Mouse (Mus musculus) embryonic facial prominence, embryonic 15.5 days (tissue): ENCODE measurements around the gene Psmd14. TPM values are rescaled to one million over a fixed set of nuclear protein-coding genes. Genes with fewer than 3 reads are reported as not detected.
A peak's percentile ranks its signal among the peaks of the same experiment; 100 is the strongest.

Experiments
- ATAC-seq: fragments of 200-750 bp; cut with Nextera tagmentation; 2 replicates; pipeline ENCODE4 v1.8.0; 2017; ENCODE audit warnings: low read depth, moderate TSS enrichment; ENCODE audit not compliant: insufficient number of reproducible peaks, low FRiP score, low TSS enrichment
- H3K27ac ChIP-seq: fragments of 300-500 bp; sonication (generic); replicated peaks from 2 replicates; pipeline ENCODE4 v1.5.1; 2015; ENCODE audit warnings: mild to moderate bottlenecking, inconsistent platforms
- H3K27me3 ChIP-seq: fragments of 300-500 bp; sonication (generic); 2 replicates; pipeline ENCODE4 v1.6.1; 2015; ENCODE audit warnings: inconsistent platforms
- H3K36me3 ChIP-seq: fragments of 300-500 bp; sonication (generic); 2 replicates; pipeline ENCODE4 v1.6.1; 2015; ENCODE audit warnings: mild to moderate bottlenecking, inconsistent platforms
- H3K4me1 ChIP-seq: fragments of 300-500 bp; sonication (generic); 2 replicates; pipeline ENCODE4 v1.6.1; 2015; ENCODE audit warnings: inconsistent platforms
- H3K4me2 ChIP-seq: fragments of 300-500 bp; sonication (generic); replicated peaks from 2 replicates; pipeline ENCODE4 v1.6.1; 2015; ENCODE audit warnings: mild to moderate bottlenecking, inconsistent platforms
- H3K4me3 ChIP-seq: fragments of 300-500 bp; sonication (generic); replicated peaks from 2 replicates; pipeline ENCODE4 v1.5.1; 2015; ENCODE audit warnings: mild to moderate bottlenecking, inconsistent platforms
- H3K9ac ChIP-seq: fragments of 300-500 bp; sonication (generic); 2 replicates; pipeline ENCODE4 v1.6.1; 2015; ENCODE audit warnings: inconsistent platforms
- H3K9me3 ChIP-seq: fragments of 300-500 bp; sonication (generic); replicated peaks from 2 replicates; pipeline ENCODE4 v1.6.1; 2016; ENCODE audit warnings: inconsistent platforms
- WGBS: fragments of 180-500 bp; shearing (Covaris S2); methylation state at CpG from one replicate; pipeline ENCODE4 v1.1.7; 2015; 5-methylcytosine and 5-hydroxymethylcytosine counted together
- polyA plus RNA-seq: library from polyadenylated mRNA; unstranded; fragments of >200 nt; fragmentation: Nextera tagmentation; extraction: Ambion mirVana; gene quantifications from 2 replicates; pipeline ENCODE4 v1.2.1, GENCODE M21; 2015

Gene Psmd14
- polyA plus RNA-seq, 1 experiment from 2014 or later: 158 TPM

DNA sequence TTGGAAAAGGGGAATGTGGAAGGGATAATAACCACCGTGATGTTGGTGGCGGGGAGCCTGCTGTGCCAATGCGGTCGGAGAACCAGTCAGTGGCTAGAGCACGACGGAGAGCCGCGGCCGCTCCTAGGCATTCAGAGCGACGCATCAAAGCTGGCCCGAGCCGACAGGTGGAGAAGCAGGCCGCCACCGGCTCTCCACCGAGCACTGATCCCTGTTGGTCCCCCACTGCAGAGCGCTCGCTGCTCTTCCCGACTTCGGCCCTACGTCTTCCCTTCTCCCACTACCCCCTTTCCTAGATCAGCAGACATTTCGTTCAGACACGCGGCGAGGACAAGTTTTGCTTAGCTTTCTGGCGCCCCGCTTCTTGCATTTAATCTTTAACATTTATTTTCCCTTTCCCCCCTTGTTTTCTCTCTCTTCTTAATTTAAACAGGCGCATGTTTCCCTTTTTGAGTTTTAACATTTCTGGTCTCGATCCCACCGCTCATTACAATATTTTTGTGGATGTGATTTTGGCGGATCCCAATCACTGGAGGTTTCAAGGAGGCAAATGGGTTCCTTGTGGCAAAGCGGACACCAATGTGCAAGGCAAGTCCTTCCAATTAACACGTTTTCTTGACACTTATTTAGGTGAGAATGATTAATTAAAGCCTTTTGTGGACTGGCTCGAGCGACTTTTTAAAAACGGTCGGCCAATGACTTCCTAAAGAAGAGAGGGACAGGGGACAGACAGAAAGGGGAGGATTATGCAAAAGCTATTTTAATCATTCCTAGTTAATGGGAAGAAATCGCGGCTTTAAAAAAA is 94.2 kb downstream of the Psmd14 start:
- Histone ChIP-seq H3K4me2 (peak overlapping the region; percentile 25), H3K9ac (no peak overlapping the region), H3K27ac (no peak overlapping the region), H3K9me3 (no peaks in the 10 kb centered on the region), H3K27me3 (peaks cover 80% of the 10 kb centered on the region), H3K4me3 (peak overlapping the region; percentile 12), H3K4me1 (peaks cover 35% of the 10 kb centered on the region), H3K36me3 (no peaks in the 10 kb centered on the region)
- ATAC-seq: no peak
- WGBS: 2% methylated on average over 39 of the region's 39 CpGs

- peaks cover 36% of the 10 kb centered on the region for H3K4me1 ChIP-seq
- H3K9me3 ChIP-seq: no peaks in the 10 kb centered on the region
- WGBS: 3% methylated on average over 3 of the region's 3 CpGs
- H3K4me3 ChIP-seq: no peak overlapping the region
- no peak overlapping the region for H3K9ac ChIP-seq
- H3K36me3 ChIP-seq: no peaks in the 10 kb centered on the region
- H3K27ac ChIP-seq: no peak overlapping the region
- no peak overlapping the region for H3K4me2 ChIP-seq
- no peak for ATAC-seq
- peaks cover 86% of the 10 kb centered on the region for H3K27me3 ChIP-seq
These were observed 94.9 kb downstream of the Psmd14 start for GRCm38 (mm10) chr2:61806346-61806825.

DNA sequence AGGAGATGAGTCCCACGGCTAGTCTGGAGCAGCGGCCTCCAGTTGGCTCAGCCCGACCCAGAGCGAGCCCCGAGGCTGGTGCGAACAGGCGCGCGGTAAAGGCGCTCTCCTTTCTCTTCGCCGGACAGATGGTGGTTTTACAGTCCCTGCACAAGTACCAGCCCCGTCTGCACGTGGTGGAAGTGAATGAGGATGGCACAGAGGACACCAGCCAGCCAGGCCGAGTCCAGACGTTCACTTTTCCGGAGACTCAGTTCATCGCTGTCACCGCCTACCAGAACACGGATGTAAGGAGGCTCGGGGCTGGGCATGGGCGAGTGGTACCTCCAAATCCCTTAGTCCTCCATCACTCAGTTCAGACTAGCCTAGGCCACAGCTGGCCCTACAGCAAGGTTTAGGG is 95.7 kb downstream of the Psmd14 start:
- H3K4me1 ChIP-seq: peaks cover 43% of the 10 kb centered on the region
- peak overlapping the region; percentile 17 for H3K4me3 ChIP-seq
- no peaks in the 10 kb centered on the region for H3K36me3 ChIP-seq
- no peak overlapping the region for H3K27ac ChIP-seq
- H3K4me2 ChIP-seq: peak overlapping the region; percentile 15; the same call in 1 of the 2 replicates
- no peak overlapping the region for H3K9ac ChIP-seq
- WGBS: under 1% methylated on average over 22 of the region's 22 CpGs
- H3K9me3 ChIP-seq: no peaks in the 10 kb centered on the region
- peaks cover 91% of the 10 kb centered on the region for H3K27me3 ChIP-seq
- no peak for ATAC-seq

DNA sequence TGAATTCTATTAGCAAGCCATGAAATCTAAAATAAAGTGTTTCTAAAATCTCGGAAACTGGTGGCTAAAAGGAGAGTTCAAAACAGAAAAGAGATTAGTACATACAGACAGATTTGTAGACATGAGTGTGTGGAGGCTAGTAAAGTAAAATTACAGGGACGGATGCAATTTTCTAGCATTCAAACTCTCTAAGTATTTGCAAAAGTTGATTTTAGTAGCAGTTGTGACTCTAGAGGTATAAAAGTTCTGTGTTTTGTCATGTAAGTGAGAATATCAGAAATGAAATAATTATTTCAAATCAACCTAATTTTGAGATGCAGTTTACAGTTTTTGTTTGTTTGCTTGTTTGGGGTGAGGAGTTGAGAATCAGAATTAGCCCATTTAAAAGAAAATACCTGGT is 96.3 kb downstream of the Psmd14 start:
- H3K27me3 ChIP-seq: peaks cover 90% of the 10 kb centered on the region

DNA sequence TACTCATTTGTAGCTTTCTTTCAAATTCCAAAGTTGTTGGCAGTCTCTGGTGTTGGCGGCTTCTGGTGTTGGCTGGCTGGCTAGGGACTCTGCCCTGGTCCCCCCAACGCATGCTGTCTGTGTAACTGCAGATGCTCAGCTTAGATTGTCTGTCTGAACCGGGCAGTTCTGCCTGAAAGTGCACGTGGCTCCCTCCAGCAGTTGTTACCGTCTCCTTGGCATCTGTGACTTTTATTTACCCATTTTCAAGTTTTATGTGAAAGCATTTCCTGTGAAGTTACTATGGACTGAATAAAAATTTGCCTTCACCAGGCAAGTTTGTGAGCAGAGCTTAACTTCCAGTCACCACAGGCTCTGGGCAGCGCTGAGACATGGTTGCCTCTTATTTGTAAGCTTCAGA is 97.3 kb downstream of the Psmd14 start:
- Histone ChIP-seq H3K27me3 (peaks cover 88% of the 10 kb centered on the region), H3K27ac (no peak overlapping the region), H3K36me3 (no peaks in the 10 kb centered on the region), H3K9me3 (no peaks in the 10 kb centered on the region), H3K4me1 (peaks cover 32% of the 10 kb centered on the region), H3K9ac (no peak overlapping the region), H3K4me2 (no peak overlapping the region), H3K4me3 (no peak overlapping the region)
- ATAC-seq: no peak
- 3% methylated on average over 6 of the region's 6 CpGs for WGBS

More for the DNA sequence above, 96.3 kb downstream of the Psmd14 start:
- 16% methylated on average over 2 of the region's 2 CpGs for WGBS
- Histone ChIP-seq H3K27ac (no peak overlapping the region), H3K4me3 (no peak overlapping the region), H3K9ac (no peak overlapping the region), H3K36me3 (no peaks in the 10 kb centered on the region), H3K9me3 (no peaks in the 10 kb centered on the region), H3K4me1 (peaks cover 42% of the 10 kb centered on the region), H3K4me2 (no peak overlapping the region)
- no peak for ATAC-seq

- Histone ChIP-seq H3K4me2 (no peak overlapping the region), H3K27me3 (peaks cover 87% of the 10 kb centered on the region), H3K9ac (no peak overlapping the region), H3K27ac (no peak overlapping the region), H3K36me3 (no peaks in the 10 kb centered on the region), H3K9me3 (no peaks in the 10 kb centered on the region), H3K4me3 (no peak overlapping the region), H3K4me1 (peaks cover 26% of the 10 kb centered on the region)
- WGBS: 4% methylated on average over 1 of the region's 1 CpGs
- no peak for ATAC-seq
These were observed 97.9 kb downstream of the Psmd14 start for GRCm38 (mm10) chr2:61809381-61809780.

DNA sequence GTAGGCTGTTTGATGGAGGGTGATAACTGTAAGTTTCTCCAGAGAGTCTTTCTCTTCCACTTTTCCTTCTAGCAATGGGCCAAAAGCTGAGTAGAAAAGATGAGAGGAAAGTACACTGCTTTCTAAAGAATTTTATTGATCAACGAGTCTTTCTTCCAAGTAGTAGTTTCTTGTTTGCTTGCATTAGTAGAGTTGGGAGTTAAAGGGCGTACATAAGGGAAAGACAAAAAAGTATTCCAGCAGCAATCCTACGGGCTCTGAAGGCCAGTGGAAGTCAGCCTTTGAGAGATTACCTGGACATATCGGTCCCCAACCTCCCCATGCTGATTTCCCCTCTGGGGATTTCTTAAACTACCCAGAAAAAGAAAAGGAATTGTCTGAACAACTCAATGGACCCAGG is 99.3 kb downstream of the Psmd14 start:
- ATAC-seq: no peak
- Histone ChIP-seq H3K4me3 (0 out of 2 replicates have a peak overlapping the region, but pooled peaks have one; percentile 47), H3K4me1 (peaks cover 26% of the 10 kb centered on the region), H3K27ac (no peak overlapping the region), H3K4me2 (no peak overlapping the region), H3K27me3 (peaks cover 83% of the 10 kb centered on the region), H3K36me3 (no peaks in the 10 kb centered on the region), H3K9ac (no peak overlapping the region), H3K9me3 (no peaks in the 10 kb centered on the region)
- WGBS: 42% methylated on average over 4 of the region's 4 CpGs

DNA sequence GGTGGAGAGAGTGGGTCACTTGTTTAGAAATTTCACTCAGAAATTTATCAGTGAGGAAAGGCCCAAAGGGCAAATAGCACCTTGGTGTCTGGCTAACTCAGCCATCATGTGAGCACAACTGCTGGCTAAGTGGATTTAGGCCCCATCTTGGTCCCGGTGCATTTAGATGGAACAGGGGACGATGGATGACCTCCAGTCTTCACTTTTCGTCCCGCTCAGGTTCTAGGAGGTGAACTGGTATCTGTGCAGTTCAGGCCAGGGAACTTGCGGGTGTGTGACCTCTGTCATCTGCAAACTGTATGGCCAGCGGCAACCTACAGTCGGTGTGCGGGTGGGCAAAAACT is 99.6 kb downstream of the Psmd14 start:
- Histone ChIP-seq H3K4me2 (peak overlapping the region; percentile 95), H3K27me3 (peaks cover 83% of the 10 kb centered on the region), H3K27ac (no peak overlapping the region), H3K9ac (no peak overlapping the region), H3K4me1 (peaks cover 29% of the 10 kb centered on the region), H3K9me3 (no peaks in the 10 kb centered on the region), H3K4me3 (peak overlapping the region; percentile 47), H3K36me3 (no peaks in the 10 kb centered on the region)
- WGBS: 25% methylated on average over 8 of the region's 8 CpGs
- no peak for ATAC-seq

GRCm38 (mm10) chr2:61811507-61812421 is 100.3 kb downstream of the Psmd14 start:
- peak overlapping the region; percentile 47 for H3K4me3 ChIP-seq
- peak; percentile 76 for ATAC-seq
- no peak overlapping the region for H3K27ac ChIP-seq
- H3K9ac ChIP-seq: peak overlapping the region; percentile 19; the same call in 1 of the 2 replicates
- WGBS: under 1% methylated on average over 116 of the region's 121 CpGs
- peaks cover 84% of the 10 kb centered on the region for H3K27me3 ChIP-seq
- H3K9me3 ChIP-seq: no peaks in the 10 kb centered on the region
- H3K4me2 ChIP-seq: peak overlapping the region; percentile 95
- no peaks in the 10 kb centered on the region for H3K36me3 ChIP-seq
- H3K4me1 ChIP-seq: peaks cover 29% of the 10 kb centered on the region

DNA sequence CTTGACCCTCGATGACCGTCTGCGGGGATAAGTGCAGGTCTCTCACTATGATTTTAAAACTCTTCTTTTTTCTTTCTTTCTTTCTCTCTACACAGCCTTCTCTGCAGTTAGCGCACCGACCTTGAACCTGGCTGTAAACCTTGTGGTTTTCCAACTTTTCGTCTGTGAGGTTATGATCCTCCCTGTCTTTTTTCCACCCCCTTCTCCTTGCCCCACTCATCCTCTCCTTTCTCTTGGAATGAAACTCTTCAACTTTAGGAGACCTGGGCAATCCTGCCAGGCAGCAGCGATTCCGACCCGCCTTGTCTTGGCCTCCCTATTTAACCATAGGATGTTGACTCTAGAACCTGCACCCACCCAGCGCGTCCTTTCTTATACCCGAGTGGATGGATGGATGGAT is 101.0 kb downstream of the Psmd14 start:
- Histone ChIP-seq H3K4me2 (peak overlapping the region; percentile 95), H3K9ac (0 out of 2 replicates have a peak overlapping the region, but pooled peaks have one; percentile 19), H3K36me3 (no peaks in the 10 kb centered on the region), H3K27ac (no peak overlapping the region), H3K4me3 (peak overlapping the region; percentile 47), H3K9me3 (no peaks in the 10 kb centered on the region), H3K4me1 (peaks cover 23% of the 10 kb centered on the region), H3K27me3 (peaks cover 81% of the 10 kb centered on the region)
- WGBS: 11% methylated on average over 12 of the region's 12 CpGs
- ATAC-seq: no peak

GRCm38 (mm10) chr2:61813106-61813505 is 101.6 kb downstream of the Psmd14 start:
- Histone ChIP-seq H3K9me3 (no peaks in the 10 kb centered on the region), H3K27me3 (peaks cover 78% of the 10 kb centered on the region), H3K9ac (no peak overlapping the region), H3K4me2 (no peak overlapping the region), H3K27ac (no peak overlapping the region), H3K36me3 (no peaks in the 10 kb centered on the region), H3K4me1 (peaks cover 23% of the 10 kb centered on the region), H3K4me3 (no peak overlapping the region)
- 16% methylated on average over 6 of the region's 6 CpGs for WGBS
- no peak for ATAC-seq
